Mouse (Mus musculus) heart, embryonic 14.5 days (tissue): ENCODE measurements around the gene Trip10. TPM values are rescaled to one million over a fixed set of nuclear protein-coding genes. Genes with fewer than 3 reads are reported as not detected.

Experiments used
- ATAC-seq: fragments of 200-750 bp; cut with Nextera tagmentation; 2 replicates; pipeline ENCODE4 v1.8.0; 2017; ENCODE audit warnings: low read depth, moderate TSS enrichment; ENCODE audit not compliant: insufficient number of reproducible peaks, insufficient read depth, low FRiP score
- H3K27ac ChIP-seq, 2 experiments: fragments of 200-500 bp in 1 of 2; fragments of 300-500 bp in 1 of 2; sonication (generic) in 1 of 2; replicated peaks in 1 of 2; 2 replicates each; pipeline ENCODE4 v1.5.1; 2012 to 2014; ENCODE audit warnings: low read depth in 2 of 2, low read length in 2 of 2, control low read depth in 1 of 2, mild to moderate bottlenecking in 1 of 2, mixed read lengths in 1 of 2; ENCODE audit not compliant: control insufficient read depth in 1 of 2, insufficient read depth in 1 of 2
- H3K27me3 ChIP-seq: fragments of 300-500 bp; sonication (generic); 2 replicates; pipeline ENCODE4 v1.6.1; 2014; ENCODE audit warnings: mild to moderate bottlenecking, low read length, control low read depth; ENCODE audit not compliant: control insufficient read depth, insufficient read depth
- H3K36me3 ChIP-seq: fragments of 300-500 bp; sonication (generic); 2 replicates; pipeline ENCODE4 v1.6.1; 2014; ENCODE audit warnings: mild to moderate bottlenecking, control low read depth, low read length, mixed read lengths; ENCODE audit not compliant: control insufficient read depth, insufficient read depth
- H3K4me1 ChIP-seq, 2 experiments: fragments of 200-500 bp in 1 of 2; fragments of 300-500 bp in 1 of 2; sonication (generic) in 1 of 2; 2 replicates each; pipeline ENCODE4 v1.6.1; 2012 to 2014; ENCODE audit warnings: low read length in 2 of 2, control low read depth in 1 of 2, mixed read lengths in 1 of 2; ENCODE audit not compliant: control insufficient read depth in 2 of 2, insufficient read depth in 2 of 2
- H3K4me2 ChIP-seq: fragments of 300-500 bp; sonication (generic); 2 replicates; pipeline ENCODE4 v1.6.1; 2014; ENCODE audit warnings: mild to moderate bottlenecking, low read length
- H3K4me3 ChIP-seq, 2 experiments: fragments of 200-500 bp in 1 of 2; fragments of 300-500 bp in 1 of 2; sonication (generic) in 1 of 2; 2 replicates each; pipeline ENCODE4 v1.5.1; 2012 to 2014; ENCODE audit warnings: low read length in 2 of 2, mild to moderate bottlenecking in 2 of 2, control low read depth in 1 of 2, low read depth in 1 of 2, moderate library complexity in 1 of 2; ENCODE audit not compliant: control insufficient read depth in 1 of 2, insufficient read depth in 1 of 2
- H3K9ac ChIP-seq: fragments of 300-500 bp; sonication (generic); 2 replicates; pipeline ENCODE4 v1.6.1; 2014; ENCODE audit warnings: mild to moderate bottlenecking, low read length
- H3K9me3 ChIP-seq: fragments of 300-500 bp; sonication (generic); 2 replicates; pipeline ENCODE4 v1.6.1; 2016; ENCODE audit warnings: low read length, control low read depth; ENCODE audit not compliant: control insufficient read depth
- WGBS: fragments of 180-500 bp; shearing (Covaris S2); extraction: QIAGEN DNeasy Blood & Tissue Kit; methylation state at CpG from one replicate; pipeline ENCODE4 v1.1.7; 2014; 5-methylcytosine and 5-hydroxymethylcytosine counted together
- microRNA-seq: library from miRNA; unstranded; fragments of <30 nt; microRNA quantifications from one replicate; pipeline ENCODE4, GENCODE M21; 2016
- polyA plus RNA-seq: library from polyadenylated mRNA; unstranded; fragments of >200 nt; fragmentation: Nextera tagmentation; extraction: Ambion mirVana; gene quantifications from 2 replicates; pipeline ENCODE4 v1.2.1, GENCODE M21; 2014

The Trip10 gene
- polyA plus RNA-seq, 1 experiment from 2014 or later, result 33.0 TPM

DNA sequence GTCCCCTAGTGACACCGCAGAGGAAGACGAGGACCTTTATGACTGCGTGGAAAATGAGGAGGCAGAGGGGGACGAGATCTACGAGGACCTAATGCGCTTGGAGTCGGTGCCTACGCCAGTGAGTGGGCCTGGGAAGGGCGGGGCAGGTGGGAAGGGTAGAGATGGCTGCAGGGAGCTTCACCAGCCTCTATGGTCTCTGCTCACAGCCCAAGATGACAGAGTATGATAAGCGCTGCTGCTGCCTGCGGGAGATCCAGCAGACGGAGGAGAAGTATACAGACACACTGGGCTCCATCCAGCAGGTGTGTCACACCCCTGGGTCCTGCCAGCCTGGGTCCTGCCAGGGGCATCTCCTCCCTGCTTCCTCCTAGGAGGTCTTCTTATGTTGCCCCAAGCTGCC, 47.8 kb downstream of the Trip10 start:
- Histone ChIP-seq H3K4me2 (no peak overlapping the region), H3K9me3 (no peaks in the 10 kb centered on the region), H3K36me3 (no peaks in the 10 kb centered on the region), H3K27ac (no peak overlapping the region), H3K4me3 (no peak overlapping the region), H3K4me1 (no peaks in the 10 kb centered on the region), H3K9ac (no peak overlapping the region), H3K27me3 (no peaks in the 10 kb centered on the region)
- WGBS, result 82% methylated on average over 12 of the region's 12 CpGs
- ATAC-seq, result no peak

DNA sequence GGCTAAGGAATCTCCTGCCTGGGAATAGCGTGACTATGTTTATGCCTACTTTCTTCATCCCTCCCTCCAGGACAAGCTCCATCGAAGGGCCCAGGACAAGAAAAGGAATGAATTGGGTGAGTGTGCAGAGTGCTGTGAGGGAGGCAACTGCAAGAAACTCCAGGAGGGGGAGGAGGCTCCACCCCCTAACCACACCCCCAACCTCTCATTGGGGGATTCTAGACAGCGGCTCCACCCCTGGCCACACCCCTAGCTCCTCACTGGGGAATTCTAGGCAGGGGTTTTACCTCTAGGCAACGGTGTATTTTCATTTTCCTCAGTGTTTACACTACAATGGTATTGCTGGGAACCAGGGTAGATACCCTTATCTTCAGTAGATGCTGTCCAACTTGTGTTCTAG, 56.3 kb downstream of the Trip10 start:
- WGBS, result 56% methylated on average over 4 of the region's 4 CpGs
- H3K4me1 ChIP-seq, result no peaks in the 10 kb centered on the region
- no peaks in the 10 kb centered on the region for H3K27me3 ChIP-seq
- H3K36me3 ChIP-seq, result no peaks in the 10 kb centered on the region
- no peak overlapping the region for H3K9ac ChIP-seq
- no peaks in the 10 kb centered on the region for H3K9me3 ChIP-seq
- H3K4me3 ChIP-seq, result no peak overlapping the region
- no peak overlapping the region for H3K4me2 ChIP-seq
- ATAC-seq, result no peak
- H3K27ac ChIP-seq, result no peak overlapping the region

GRCm38 (mm10) chr17:57307074-57307473, 57.8 kb downstream of the Trip10 start:
- Histone ChIP-seq H3K27me3 (no peaks in the 10 kb centered on the region), H3K4me2 (no peak overlapping the region), H3K27ac (no peak overlapping the region), H3K9ac (no peak overlapping the region), H3K9me3 (no peaks in the 10 kb centered on the region), H3K4me1 (no peaks in the 10 kb centered on the region), H3K4me3 (no peak overlapping the region), H3K36me3 (no peaks in the 10 kb centered on the region)
- 69% methylated on average over 6 of the region's 6 CpGs for WGBS
- ATAC-seq, result no peak

- ATAC-seq, result no peak
- Histone ChIP-seq H3K27me3 (no peaks in the 10 kb centered on the region), H3K4me3 (no peak overlapping the region), H3K36me3 (no peaks in the 10 kb centered on the region), H3K9me3 (no peaks in the 10 kb centered on the region), H3K9ac (no peak overlapping the region), H3K4me2 (no peak overlapping the region), H3K27ac (no peak overlapping the region), H3K4me1 (no peaks in the 10 kb centered on the region)
- 33% methylated on average over 13 of the region's 13 CpGs for WGBS
These were observed 62.5 kb downstream of the Trip10 start for GRCm38 (mm10) chr17:57311801-57312200.

Small RNA genes lying within 50 kb of the gene (microRNA-seq; reads per million reads assigned to microRNA genes)
- not detected for gene Mir6978

Other genes starting within 250 kb of the Trip10 start
- not detected in 2 replicates for gene Pspn, start 249.4 kb upstream of the Trip10 start, polyA plus RNA-seq
- gene Gtf2f1, start 238.2 kb upstream of the Trip10 start, polyA plus RNA-seq, result 29.2 and 31.0 TPM in 2 replicates
- 0.34 TPM in 1 of 2 replicates, not detected in the other for gene Gm17949, start 238.0 kb upstream of the Trip10 start, polyA plus RNA-seq
- 32.2 and 36.9 TPM in 2 replicates for gene Khsrp, start 217.9 kb upstream of the Trip10 start, polyA plus RNA-seq
- gene Slc25a41, start 207.8 kb upstream of the Trip10 start, polyA plus RNA-seq, result not detected in 2 replicates
- 0.19 and 0.27 TPM in 2 replicates for gene Crb3, start 190.3 kb upstream of the Trip10 start, polyA plus RNA-seq
- gene Slc25a23, start 189.6 kb upstream of the Trip10 start, polyA plus RNA-seq, result 16.1 and 18.0 TPM in 2 replicates
- 0.50 and 0.69 TPM in 2 replicates for gene Dennd1c, start 170.9 kb upstream of the Trip10 start, polyA plus RNA-seq
- 5.6 and 7.5 TPM in 2 replicates for gene Tubb4a, start 161.7 kb upstream of the Trip10 start, polyA plus RNA-seq
- gene Tnfsf9, start 144.1 kb upstream of the Trip10 start, polyA plus RNA-seq, result 1.9 and 2.8 TPM in 2 replicates
- not detected in 2 replicates for gene Cd70, start 99.7 kb upstream of the Trip10 start, polyA plus RNA-seq
- gene Tnfsf14, start 55.3 kb upstream of the Trip10 start, polyA plus RNA-seq, result not detected in 2 replicates
- 0.74 and 1.00 TPM in 2 replicates for gene C3, start 21.3 kb upstream of the Trip10 start, polyA plus RNA-seq
- gene Gpr108, start 1.0 kb upstream of the Trip10 start, polyA plus RNA-seq, result 27.4 and 29.0 TPM in 2 replicates
- 1.4 and 2.2 TPM in 2 replicates for gene Vav1, start 29.6 kb downstream of the Trip10 start, polyA plus RNA-seq
- 3.8 and 4.3 TPM in 2 replicates for gene Adgre1, start 109.2 kb downstream of the Trip10 start, polyA plus RNA-seq